Mouse (Mus musculus): ENCODE results near the gene Olfr1339.

- TF ChIP-seq FLI1 (IDR thresholded peaks at IDR 0.05; ENCODE audit: low read length): no peak
- TF ChIP-seq GATA1 (IDR thresholded peaks at IDR 0.05; ENCODE audit: borderline replicate concordance, low read length): no peak
Measured at GRCm38 (mm10) chr4:118782486-118782885, 50.5 kb downstream of the Olfr1339 start, which contains the start of gene Olfr1337.
